Mouse (Mus musculus): ENCODE results near the gene Ruvbl2. TPM values are rescaled to one million over a fixed set of nuclear protein-coding genes. Genes with fewer than 3 reads are reported as not detected.
"Not testable (repeated sequence)": the region's sequence is repeated elsewhere in the genome, so short reads cannot be mapped to it uniquely, and the experiment has no call there.

Ruvbl2 gene
- polyA plus RNA-seq, 1 experiment = 42.7 TPM

DNA sequence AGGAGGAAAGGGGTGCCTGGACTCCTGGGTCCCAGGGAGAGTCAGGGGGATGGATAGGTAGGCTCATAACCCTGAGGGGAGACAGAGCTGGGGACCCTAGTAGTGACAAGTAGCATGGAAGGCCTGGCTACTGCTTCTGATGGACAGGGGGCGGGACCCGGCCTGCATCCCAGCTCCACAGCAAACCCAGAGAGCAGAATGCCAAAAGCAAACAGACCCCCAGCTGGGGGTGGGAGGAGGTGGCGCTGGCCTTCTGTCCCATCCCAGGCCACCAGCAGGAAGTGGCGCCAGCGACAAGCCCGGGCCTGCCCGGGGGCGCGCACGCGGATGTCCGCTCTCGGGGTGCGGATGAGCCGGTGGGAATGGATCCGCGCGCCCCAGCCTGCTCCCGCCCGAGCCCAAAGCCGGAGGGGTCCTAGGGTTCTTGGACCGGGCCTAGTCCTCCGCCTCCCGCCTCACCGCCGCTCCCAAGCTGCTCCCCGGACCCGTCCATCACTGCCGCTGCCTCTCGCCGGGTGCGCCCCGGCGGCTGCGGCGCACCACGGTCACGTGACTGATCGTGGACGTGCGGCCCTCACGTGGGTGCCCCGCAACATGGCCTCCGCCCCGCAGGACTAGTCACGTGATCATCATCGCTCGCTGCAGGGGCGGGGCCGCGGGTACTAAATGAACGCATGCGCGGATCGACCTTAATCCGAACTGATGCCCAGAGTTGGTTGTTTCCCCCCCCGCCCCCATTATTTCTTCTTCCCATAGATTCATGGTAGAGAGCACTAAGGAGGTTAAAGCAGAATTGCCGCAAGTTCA is 28.6 kb upstream of the Ruvbl2 start, which contains the start of gene Bax:
Gene Bax, minus strand, starts transcription at position 616 of the 807 bp plus-strand sequence.
- under 1% methylated on average over 58 of the region's 58 CpGs for WGBS
- Histone ChIP-seq H3K27me3 (replicated peaks; ENCODE audit: control insufficient read depth, insufficient read depth, low read length) (no peaks in the 10 kb centered on the region), H3K36me3 (ENCODE audit: control insufficient read depth, insufficient read depth, low read length) (no peaks in the 10 kb centered on the region), H3K27ac (ENCODE audit: insufficient read depth, low read depth, low read length) (peak within 1 kb of the TSS; percentile 45), H3K4me1 (ENCODE audit: control insufficient read depth, insufficient read depth, low read length) (peaks cover 11% of the 10 kb centered on the region), H3K4me3 (ENCODE audit: insufficient read depth, low read depth, low read length) (peak within 1 kb of the TSS; percentile 65)
- DNase-seq = peak; percentile 97
- TF ChIP-seq CTCF (conservative IDR thresholded peaks at IDR 0.05; ENCODE audit: insufficient read depth, insufficient read length, low read depth, low read length) (no peak), POLR2A (IDR thresholded peaks at IDR 0.05; ENCODE audit: low read depth, low read length) (peak; percentile 26)

DNA sequence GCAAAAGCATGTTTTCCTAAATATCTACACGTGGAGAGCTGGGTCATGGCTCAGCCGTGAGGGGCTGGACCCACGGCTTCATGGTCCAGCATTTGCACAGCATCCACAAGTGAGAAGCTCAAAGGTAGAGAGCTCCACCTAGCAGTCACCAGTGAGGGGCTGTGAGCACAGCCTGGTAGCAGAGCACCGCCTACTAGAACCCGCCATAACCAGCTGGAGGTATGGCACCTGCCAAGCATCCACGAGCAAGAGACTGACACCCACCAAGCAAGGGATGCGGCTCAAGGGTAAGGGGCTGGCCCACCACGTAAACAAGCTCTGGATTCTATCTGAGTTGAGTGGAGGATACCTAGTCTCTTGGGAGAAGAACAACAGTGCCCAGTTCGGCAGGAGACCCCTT is 27.7 kb upstream of the Ruvbl2 start:
- no peak overlapping the region for H3K27ac ChIP-seq (ENCODE audit: insufficient read depth, low read depth, low read length)
- TF ChIP-seq POLR2A (IDR thresholded peaks at IDR 0.05; ENCODE audit: low read depth, low read length) (no peak), CTCF (conservative IDR thresholded peaks at IDR 0.05; ENCODE audit: insufficient read depth, insufficient read length, low read depth, low read length) (no peak; the same call in 1 of the 2 replicates)
- DNase-seq = peak; percentile 56
- H3K36me3 ChIP-seq (ENCODE audit: control insufficient read depth, insufficient read depth, low read length) = no peaks in the 10 kb centered on the region
- 56% methylated on average over 9 of the region's 9 CpGs for WGBS
- H3K4me1 ChIP-seq (ENCODE audit: control insufficient read depth, insufficient read depth, low read length) = peaks cover 17% of the 10 kb centered on the region
- H3K4me3 ChIP-seq (ENCODE audit: insufficient read depth, low read depth, low read length) = peak overlapping the region; percentile 65
- H3K27me3 ChIP-seq (replicated peaks; ENCODE audit: control insufficient read depth, insufficient read depth, low read length) = no peaks in the 10 kb centered on the region

DNA sequence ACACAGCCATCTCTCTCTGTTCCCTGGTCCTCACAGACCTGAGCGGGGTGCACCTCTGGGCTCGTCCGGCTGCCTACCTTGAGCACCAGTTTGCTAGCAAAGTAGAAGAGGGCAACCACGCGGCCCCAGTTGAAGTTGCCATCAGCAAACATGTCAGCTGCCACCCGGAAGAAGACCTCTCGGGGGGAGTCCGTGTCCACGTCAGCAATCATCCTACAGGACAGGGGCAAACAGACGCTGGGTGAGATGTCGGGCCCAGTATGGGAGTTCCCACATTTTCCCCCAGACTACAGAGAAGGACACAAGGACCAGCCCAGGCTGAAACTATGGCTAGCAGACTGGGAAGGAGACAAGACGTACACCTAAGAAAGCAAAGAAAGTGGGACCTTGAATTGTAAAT is 27.2 kb upstream of the Ruvbl2 start:
- WGBS = 94% methylated on average over 12 of the region's 12 CpGs
- TF ChIP-seq CTCF (conservative IDR thresholded peaks at IDR 0.05; ENCODE audit: insufficient read depth, insufficient read length, low read depth, low read length) (no peak), POLR2A (IDR thresholded peaks at IDR 0.05; ENCODE audit: low read depth, low read length) (no peak)
- Histone ChIP-seq H3K4me1 (ENCODE audit: control insufficient read depth, insufficient read depth, low read length) (peaks cover 18% of the 10 kb centered on the region), H3K36me3 (ENCODE audit: control insufficient read depth, insufficient read depth, low read length) (no peaks in the 10 kb centered on the region), H3K27ac (ENCODE audit: insufficient read depth, low read depth, low read length) (no peak overlapping the region), H3K27me3 (replicated peaks; ENCODE audit: control insufficient read depth, insufficient read depth, low read length) (no peaks in the 10 kb centered on the region), H3K4me3 (ENCODE audit: insufficient read depth, low read depth, low read length) (no peak overlapping the region)
- DNase-seq = no peak

DNA sequence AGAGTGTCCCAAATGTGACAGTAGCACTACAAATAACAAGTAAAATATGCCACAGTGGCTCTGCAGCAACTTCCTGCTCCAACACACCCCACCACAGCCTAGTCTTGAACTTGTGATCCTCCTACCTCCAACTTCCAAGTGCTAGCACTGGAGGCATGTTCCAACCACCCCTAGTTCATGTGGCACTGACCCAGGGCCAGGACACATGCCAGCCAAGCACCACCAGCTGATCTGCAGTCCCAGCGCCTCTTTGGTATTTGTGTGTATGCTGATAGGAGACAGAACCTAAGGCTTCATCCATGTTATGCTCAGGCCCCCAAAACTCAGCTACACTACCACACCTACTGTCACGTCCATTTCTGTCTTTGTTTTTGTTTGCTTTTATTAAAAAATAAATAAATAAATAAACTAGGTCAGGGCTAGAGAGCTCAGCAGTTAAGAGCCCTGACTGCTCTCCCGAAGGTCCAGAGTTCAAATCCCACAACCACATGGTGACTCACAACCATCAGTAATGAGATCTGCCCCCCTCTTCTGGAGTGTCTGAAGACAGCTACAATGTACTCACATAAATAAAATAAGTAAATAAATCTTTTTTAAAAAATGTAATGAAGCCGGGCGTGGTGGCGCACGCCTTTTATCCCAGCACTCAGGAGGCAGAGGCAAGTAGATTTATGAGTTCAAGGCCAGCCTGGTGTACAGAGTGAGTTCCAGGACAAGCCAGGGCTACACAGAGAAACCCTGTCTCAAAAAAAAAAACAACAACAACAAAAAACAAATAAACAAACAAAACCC is 26.3 kb upstream of the Ruvbl2 start:
- no peak for TF ChIP-seq POLR2A (IDR thresholded peaks at IDR 0.05; ENCODE audit: low read depth, low read length)
- no peak for TF ChIP-seq CTCF (conservative IDR thresholded peaks at IDR 0.05; ENCODE audit: insufficient read depth, insufficient read length, low read depth, low read length)
- H3K27ac ChIP-seq (ENCODE audit: insufficient read depth, low read depth, low read length) = no peak overlapping the region
- H3K4me1 ChIP-seq (ENCODE audit: control insufficient read depth, insufficient read depth, low read length) = peaks cover 18% of the 10 kb centered on the region
- H3K36me3 ChIP-seq (ENCODE audit: control insufficient read depth, insufficient read depth, low read length) = no peaks in the 10 kb centered on the region
- peak; percentile 36 for DNase-seq
- no peak overlapping the region for H3K4me3 ChIP-seq (ENCODE audit: insufficient read depth, low read depth, low read length)
- H3K27me3 ChIP-seq (replicated peaks; ENCODE audit: control insufficient read depth, insufficient read depth, low read length) = no peaks in the 10 kb centered on the region
- WGBS = 83% methylated on average over 7 of the region's 7 CpGs

DNA sequence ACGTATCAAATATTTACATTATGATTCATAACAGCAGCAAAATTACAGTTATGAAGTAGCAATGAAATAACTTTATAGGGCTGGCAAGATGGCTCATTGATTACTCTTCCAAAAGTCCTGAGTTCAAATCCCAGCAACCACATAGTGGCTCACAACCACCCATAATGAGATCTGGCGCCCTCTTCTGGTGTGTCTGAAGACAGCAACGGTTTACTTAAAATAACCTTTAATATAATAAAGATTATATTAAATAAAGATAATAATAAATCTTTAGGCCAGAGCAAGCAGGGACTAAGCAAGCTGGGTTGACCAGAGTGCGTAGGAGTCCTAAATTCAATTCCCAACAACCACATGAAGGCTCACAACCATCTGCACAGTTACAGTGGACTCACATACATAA is 25.0 kb upstream of the Ruvbl2 start:
- H3K4me1 ChIP-seq (ENCODE audit: control insufficient read depth, insufficient read depth, low read length) = peaks cover 18% of the 10 kb centered on the region
- 76% methylated on average over 4 of the region's 4 CpGs for WGBS
- not testable (repeated sequence) for H3K4me3 ChIP-seq (ENCODE audit: insufficient read depth, low read depth, low read length); H3K27ac ChIP-seq (ENCODE audit: insufficient read depth, low read depth, low read length); H3K27me3 ChIP-seq (replicated peaks; ENCODE audit: control insufficient read depth, insufficient read depth, low read length); H3K36me3 ChIP-seq (ENCODE audit: control insufficient read depth, insufficient read depth, low read length); DNase-seq

DNA sequence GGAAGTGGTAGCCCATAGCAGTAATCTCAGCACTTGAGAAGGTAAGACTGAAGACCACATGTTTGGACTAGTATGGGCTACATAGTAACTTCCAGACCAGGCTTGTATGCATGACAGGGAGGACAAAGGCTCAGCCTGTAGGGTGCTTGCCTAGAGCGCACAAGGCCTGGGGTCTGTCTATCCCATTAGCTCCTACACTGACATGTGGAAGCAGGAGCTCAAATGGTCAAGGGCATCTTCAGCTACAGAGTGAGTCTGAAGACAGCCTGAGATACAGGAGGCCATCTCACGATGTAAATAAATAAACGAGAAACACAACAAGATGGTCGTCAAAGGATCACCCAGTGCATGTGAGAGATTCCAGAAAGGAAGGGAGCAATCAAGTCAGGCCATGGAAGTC is 24.4 kb upstream of the Ruvbl2 start:
- Histone ChIP-seq H3K27ac (ENCODE audit: insufficient read depth, low read depth, low read length) (no peak overlapping the region), H3K4me3 (ENCODE audit: insufficient read depth, low read depth, low read length) (no peak overlapping the region), H3K27me3 (replicated peaks; ENCODE audit: control insufficient read depth, insufficient read depth, low read length) (no peaks in the 10 kb centered on the region), H3K36me3 (ENCODE audit: control insufficient read depth, insufficient read depth, low read length) (peaks cover 11% of the 10 kb centered on the region), H3K4me1 (ENCODE audit: control insufficient read depth, insufficient read depth, low read length) (peaks cover 23% of the 10 kb centered on the region)
- TF ChIP-seq CTCF (conservative IDR thresholded peaks at IDR 0.05; ENCODE audit: insufficient read depth, insufficient read length, low read depth, low read length) = no peak
- no peak for TF ChIP-seq POLR2A (IDR thresholded peaks at IDR 0.05; ENCODE audit: low read depth, low read length)
- WGBS = 89% methylated on average over 4 of the region's 4 CpGs
- no peak for DNase-seq

DNA sequence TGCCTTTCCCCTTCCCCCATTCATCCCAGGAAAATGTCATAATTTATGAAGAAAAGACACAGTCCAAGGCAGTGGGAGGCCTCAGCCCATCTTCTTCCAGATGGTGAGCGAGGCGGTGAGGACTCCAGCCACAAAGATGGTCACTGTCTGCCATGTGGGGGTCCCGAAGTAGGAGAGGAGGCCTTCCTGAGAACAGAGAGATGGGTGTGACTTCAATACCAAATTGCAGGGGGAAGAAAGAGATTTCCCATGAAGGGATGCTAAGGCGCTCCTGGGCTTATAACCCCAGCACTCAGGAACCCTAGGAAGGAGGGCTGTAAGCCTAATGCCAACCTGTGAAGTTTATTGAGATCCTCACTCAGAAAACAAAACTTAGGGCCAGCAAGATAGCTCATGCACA is 23.9 kb upstream of the Ruvbl2 start:
- 84% methylated on average over 4 of the region's 4 CpGs for WGBS
- DNase-seq = no peak
- Histone ChIP-seq H3K36me3 (ENCODE audit: control insufficient read depth, insufficient read depth, low read length) (peaks cover 11% of the 10 kb centered on the region), H3K4me3 (ENCODE audit: insufficient read depth, low read depth, low read length) (no peak overlapping the region), H3K4me1 (ENCODE audit: control insufficient read depth, insufficient read depth, low read length) (peaks cover 23% of the 10 kb centered on the region), H3K27me3 (replicated peaks; ENCODE audit: control insufficient read depth, insufficient read depth, low read length) (no peaks in the 10 kb centered on the region), H3K27ac (ENCODE audit: insufficient read depth, low read depth, low read length) (peak overlapping the region; percentile 60; the same call in 1 of the 2 replicates)
- TF ChIP-seq POLR2A (IDR thresholded peaks at IDR 0.05; ENCODE audit: low read depth, low read length) (no peak), CTCF (conservative IDR thresholded peaks at IDR 0.05; ENCODE audit: insufficient read depth, insufficient read length, low read depth, low read length) (no peak)

Measured in kidney, adult 2 months (tissue).